Mouse (Mus musculus): Measurements from ENCODE around the gene Hagh. TPM values are rescaled to one million over a fixed set of nuclear protein-coding genes. Genes with fewer than 3 reads are reported as not detected.

Hagh gene
- polyA plus RNA-seq, 1 experiment from 2014 or later, result 78.9 TPM

GRCm38 (mm10) chr17:24897600-24897999, 57.7 kb downstream of the Hagh start:
- no peak for ATAC-seq (ENCODE audit: low FRiP score)
- 76% methylated on average over 4 of the region's 4 CpGs for WGBS
- peaks cover 51% of the 10 kb centered on the region for H3K4me1 ChIP-seq
- H3K36me3 ChIP-seq, result peaks cover 64% of the 10 kb centered on the region
- H3K27me3 ChIP-seq (replicated peaks), result no peaks in the 10 kb centered on the region
- H3K4me3 ChIP-seq (replicated peaks), result peak overlapping the region; percentile 87
- H3K4me2 ChIP-seq, result peak overlapping the region; percentile 99
- peak overlapping the region; percentile 93 for H3K9ac ChIP-seq (replicated peaks)
- no peak overlapping the region for H3K27ac ChIP-seq (replicated peaks)
- no peaks in the 10 kb centered on the region for H3K9me3 ChIP-seq (replicated peaks)

GRCm38 (mm10) chr17:24898041-24898854, 58.3 kb downstream of the Hagh start:
- 91% methylated on average over 4 of the region's 4 CpGs for WGBS
- Histone ChIP-seq H3K9me3 (replicated peaks) (no peaks in the 10 kb centered on the region), H3K4me2 (peak overlapping the region; percentile 99), H3K4me1 (peaks cover 46% of the 10 kb centered on the region), H3K4me3 (replicated peaks) (peak overlapping the region; percentile 87; the same call in 1 of the 2 replicates), H3K27ac (replicated peaks) (no peak overlapping the region), H3K27me3 (replicated peaks) (no peaks in the 10 kb centered on the region), H3K9ac (replicated peaks) (0 out of 2 replicates have a peak overlapping the region, but pooled peaks have one; percentile 93), H3K36me3 (peaks cover 64% of the 10 kb centered on the region)
- no peak for ATAC-seq (ENCODE audit: low FRiP score)

GRCm38 (mm10) chr17:24899153-24899552, 59.2 kb downstream of the Hagh start:
- peaks cover 70% of the 10 kb centered on the region for H3K36me3 ChIP-seq
- no peaks in the 10 kb centered on the region for H3K9me3 ChIP-seq (replicated peaks)
- no peaks in the 10 kb centered on the region for H3K27me3 ChIP-seq (replicated peaks)
- ATAC-seq (ENCODE audit: low FRiP score), result no peak
- H3K4me3 ChIP-seq (replicated peaks), result no peak overlapping the region
- no peak overlapping the region for H3K27ac ChIP-seq (replicated peaks)
- peaks cover 37% of the 10 kb centered on the region for H3K4me1 ChIP-seq
- H3K4me2 ChIP-seq, result no peak overlapping the region
- 81% methylated on average over 5 of the region's 5 CpGs for WGBS
- H3K9ac ChIP-seq (replicated peaks), result no peak overlapping the region

GRCm38 (mm10) chr17:24900014-24900413, 60.1 kb downstream of the Hagh start:
- no peak overlapping the region for H3K4me2 ChIP-seq
- H3K9ac ChIP-seq (replicated peaks), result no peak overlapping the region
- peaks cover 78% of the 10 kb centered on the region for H3K36me3 ChIP-seq
- no peaks in the 10 kb centered on the region for H3K27me3 ChIP-seq (replicated peaks)
- ATAC-seq (ENCODE audit: low FRiP score), result no peak
- no peak overlapping the region for H3K4me3 ChIP-seq (replicated peaks)
- H3K9me3 ChIP-seq (replicated peaks), result no peaks in the 10 kb centered on the region
- 98% methylated on average over 6 of the region's 6 CpGs for WGBS
- H3K27ac ChIP-seq (replicated peaks), result no peak overlapping the region
- peaks cover 34% of the 10 kb centered on the region for H3K4me1 ChIP-seq

- no peak for ATAC-seq (ENCODE audit: low FRiP score)
- H3K27me3 ChIP-seq (replicated peaks), result no peaks in the 10 kb centered on the region
- peaks cover 16% of the 10 kb centered on the region for H3K4me1 ChIP-seq
- H3K27ac ChIP-seq (replicated peaks), result no peak overlapping the region
- peaks cover 99% of the 10 kb centered on the region for H3K36me3 ChIP-seq
- 92% methylated on average over 5 of the region's 5 CpGs for WGBS
- H3K4me3 ChIP-seq (replicated peaks), result no peak overlapping the region
- no peak overlapping the region for H3K4me2 ChIP-seq
- no peaks in the 10 kb centered on the region for H3K9me3 ChIP-seq (replicated peaks)
- H3K9ac ChIP-seq (replicated peaks), result no peak overlapping the region
These were observed 62.2 kb downstream of the Hagh start for GRCm38 (mm10) chr17:24902124-24902523.

GRCm38 (mm10) chr17:24902671-24903474, 62.9 kb downstream of the Hagh start:
- H3K27me3 ChIP-seq (replicated peaks), result no peaks in the 10 kb centered on the region
- no peak overlapping the region for H3K9ac ChIP-seq (replicated peaks)
- H3K4me3 ChIP-seq (replicated peaks), result no peak overlapping the region
- 70% methylated on average over 9 of the region's 9 CpGs for WGBS
- ATAC-seq (ENCODE audit: low FRiP score), result no peak
- peaks cover 9% of the 10 kb centered on the region for H3K4me1 ChIP-seq
- H3K36me3 ChIP-seq, result peaks cover 100% of the 10 kb centered on the region
- H3K9me3 ChIP-seq (replicated peaks), result no peaks in the 10 kb centered on the region
- H3K4me2 ChIP-seq, result no peak overlapping the region
- no peak overlapping the region for H3K27ac ChIP-seq (replicated peaks)

GRCm38 (mm10) chr17:24903767-24904166, 63.8 kb downstream of the Hagh start:
- H3K27me3 ChIP-seq (replicated peaks), result no peaks in the 10 kb centered on the region
- H3K27ac ChIP-seq (replicated peaks), result no peak overlapping the region
- 97% methylated on average over 9 of the region's 9 CpGs for WGBS
- no peaks in the 10 kb centered on the region for H3K9me3 ChIP-seq (replicated peaks)
- no peak overlapping the region for H3K9ac ChIP-seq (replicated peaks)
- H3K4me2 ChIP-seq, result no peak overlapping the region
- peaks cover 100% of the 10 kb centered on the region for H3K36me3 ChIP-seq
- no peaks in the 10 kb centered on the region for H3K4me1 ChIP-seq
- no peak for ATAC-seq (ENCODE audit: low FRiP score)
- H3K4me3 ChIP-seq (replicated peaks), result no peak overlapping the region

- Histone ChIP-seq H3K27me3 (replicated peaks) (no peaks in the 10 kb centered on the region), H3K4me3 (replicated peaks) (no peak overlapping the region), H3K4me1 (no peaks in the 10 kb centered on the region), H3K36me3 (peaks cover 98% of the 10 kb centered on the region), H3K9ac (replicated peaks) (no peak overlapping the region), H3K9me3 (replicated peaks) (no peaks in the 10 kb centered on the region), H3K27ac (replicated peaks) (no peak overlapping the region), H3K4me2 (no peak overlapping the region)
- no peak for ATAC-seq (ENCODE audit: low FRiP score)
- 97% methylated on average over 2 of the region's 2 CpGs for WGBS
These were observed 67.6 kb downstream of the Hagh start for GRCm38 (mm10) chr17:24907591-24907990.

GRCm38 (mm10) chr17:24913984-24914383, 74.0 kb downstream of the Hagh start:
- Histone ChIP-seq H3K27me3 (replicated peaks) (no peaks in the 10 kb centered on the region), H3K9ac (replicated peaks) (no peak overlapping the region), H3K4me1 (no peaks in the 10 kb centered on the region), H3K27ac (replicated peaks) (no peak overlapping the region), H3K4me2 (no peak overlapping the region), H3K9me3 (replicated peaks) (no peaks in the 10 kb centered on the region), H3K36me3 (peaks cover 96% of the 10 kb centered on the region), H3K4me3 (replicated peaks) (no peak overlapping the region)
- no peak for ATAC-seq (ENCODE audit: low FRiP score)

Other genes starting within 250 kb of the Hagh start
- gene Tsc2, start 207.5 kb upstream of the Hagh start, polyA plus RNA-seq (2015; fragmentation: Nextera tagmentation; extraction: Ambion mirVana), result 60.6 and 68.8 TPM in 2 replicates
- gene Nthl1, start 207.5 kb upstream of the Hagh start, polyA plus RNA-seq (2015; fragmentation: Nextera tagmentation; extraction: Ambion mirVana), result 8.3 and 10.0 TPM in 2 replicates
- gene Slc9a3r2, start 189.8 kb upstream of the Hagh start, polyA plus RNA-seq (2015; fragmentation: Nextera tagmentation; extraction: Ambion mirVana), result 60.2 and 65.7 TPM in 2 replicates
- 0.42 and 0.51 TPM in 2 replicates for gene Npw, start 181.7 kb upstream of the Hagh start, polyA plus RNA-seq (2015; fragmentation: Nextera tagmentation; extraction: Ambion mirVana)
- gene Zfp598, start 170.5 kb upstream of the Hagh start, polyA plus RNA-seq (2015; fragmentation: Nextera tagmentation; extraction: Ambion mirVana), result 19.2 and 20.5 TPM in 2 replicates
- 214 and 242 TPM in 2 replicates for gene Syngr3, start 150.2 kb upstream of the Hagh start, polyA plus RNA-seq (2015; fragmentation: Nextera tagmentation; extraction: Ambion mirVana)
- gene Gfer, start 144.0 kb upstream of the Hagh start, polyA plus RNA-seq (2015; fragmentation: Nextera tagmentation; extraction: Ambion mirVana), result 36.5 and 37.9 TPM in 2 replicates
- gene Noxo1, start 143.9 kb upstream of the Hagh start, polyA plus RNA-seq (2015; fragmentation: Nextera tagmentation; extraction: Ambion mirVana), result 1.9 and 3.9 TPM in 2 replicates
- gene Tbl3, start 132.5 kb upstream of the Hagh start, polyA plus RNA-seq (2015; fragmentation: Nextera tagmentation; extraction: Ambion mirVana), result 55.6 and 66.5 TPM in 2 replicates
- 0.15 TPM in 1 of 2 replicates, not detected in the other for gene Rnf151, start 122.1 kb upstream of the Hagh start, polyA plus RNA-seq (2015; fragmentation: Nextera tagmentation; extraction: Ambion mirVana)
- gene Rps2, start 122.0 kb upstream of the Hagh start, polyA plus RNA-seq (2015; fragmentation: Nextera tagmentation; extraction: Ambion mirVana), result 729 and 914 TPM in 2 replicates
- gene Ndufb10, start 115.7 kb upstream of the Hagh start, polyA plus RNA-seq (2015; fragmentation: Nextera tagmentation; extraction: Ambion mirVana), result 302 and 304 TPM in 2 replicates
- gene Rpl3l, start 112.3 kb upstream of the Hagh start, polyA plus RNA-seq (2015; fragmentation: Nextera tagmentation; extraction: Ambion mirVana), result 0.10 and 0.19 TPM in 2 replicates
- 23.2 and 24.4 TPM in 2 replicates for gene Msrb1, start 103.5 kb upstream of the Hagh start, polyA plus RNA-seq (2015; fragmentation: Nextera tagmentation; extraction: Ambion mirVana)
- 0.37 and 0.38 TPM in 2 replicates for gene Hs3st6, start 87.2 kb upstream of the Hagh start, polyA plus RNA-seq (2015; fragmentation: Nextera tagmentation; extraction: Ambion mirVana)
- gene Meiob, start 35.9 kb upstream of the Hagh start, polyA plus RNA-seq (2015; fragmentation: Nextera tagmentation; extraction: Ambion mirVana), result not detected in 2 replicates
- gene Fahd1, start 10.2 kb downstream of the Hagh start, polyA plus RNA-seq (2015; fragmentation: Nextera tagmentation; extraction: Ambion mirVana), result 26.0 and 26.4 TPM in 2 replicates
- 0.06 and 0.78 TPM in 2 replicates for gene Igfals, start 25.9 kb downstream of the Hagh start, polyA plus RNA-seq (2015; fragmentation: Nextera tagmentation; extraction: Ambion mirVana)
- gene Nubp2, start 46.2 kb downstream of the Hagh start, polyA plus RNA-seq (2015; fragmentation: Nextera tagmentation; extraction: Ambion mirVana), result 63.2 and 68.9 TPM in 2 replicates
- gene Spsb3, start 46.5 kb downstream of the Hagh start, polyA plus RNA-seq (2015; fragmentation: Nextera tagmentation; extraction: Ambion mirVana), result 77.6 and 84.2 TPM in 2 replicates
- gene Eme2, start 54.9 kb downstream of the Hagh start, polyA plus RNA-seq (2015; fragmentation: Nextera tagmentation; extraction: Ambion mirVana), result 27.9 and 31.3 TPM in 2 replicates
- gene Mrps34, start 55.0 kb downstream of the Hagh start, polyA plus RNA-seq (2015; fragmentation: Nextera tagmentation; extraction: Ambion mirVana), result 89.0 and 89.5 TPM in 2 replicates
- 92.9 and 105 TPM in 2 replicates for gene Nme3, start 56.4 kb downstream of the Hagh start, polyA plus RNA-seq (2015; fragmentation: Nextera tagmentation; extraction: Ambion mirVana)
- 82.3 and 87.2 TPM in 2 replicates for gene Mapk8ip3, start 96.8 kb downstream of the Hagh start, polyA plus RNA-seq (2015; fragmentation: Nextera tagmentation; extraction: Ambion mirVana)
- gene Jpt2, start 120.5 kb downstream of the Hagh start, polyA plus RNA-seq (2015; fragmentation: Nextera tagmentation; extraction: Ambion mirVana), result 81.4 and 102 TPM in 2 replicates
- gene Cramp1l, start 175.6 kb downstream of the Hagh start, polyA plus RNA-seq (2015; fragmentation: Nextera tagmentation; extraction: Ambion mirVana), result 5.3 and 5.5 TPM in 2 replicates
- gene Ift140, start 175.9 kb downstream of the Hagh start, polyA plus RNA-seq (2015; fragmentation: Nextera tagmentation; extraction: Ambion mirVana), result 15.7 and 18.6 TPM in 2 replicates
- gene Tmem204, start 243.4 kb downstream of the Hagh start, polyA plus RNA-seq (2015; fragmentation: Nextera tagmentation; extraction: Ambion mirVana), result 11.4 and 13.3 TPM in 2 replicates

Measured in neural tube, embryonic 15.5 days (tissue).